Mouse (Mus musculus) adrenal gland, adult 18-20 months (tissue): Measurements from ENCODE around the gene C1qtnf5. TPM values are rescaled to one million over a fixed set of nuclear protein-coding genes. Genes with fewer than 3 reads are reported as not detected.

Experiments
- DNase-seq, 2 experiments: peaks; one replicate each; pipeline ENCODE4 v3.0.0; 2021 to 2022; ENCODE audit warnings: low spot score in 2 of 2
- total RNA-seq, 2 experiments: library from RNA; stranded (reverse); gene quantifications; 1 replicate in 1 of 2; 2 replicates in 1 of 2; pipeline ENCODE4 v1.2.3; 2021

C1qtnf5 gene
- total RNA-seq, 2 experiments from 2014 or later = 13.2 to 17.8 TPM

- peak; percentile 71 to 73 for DNase-seq
Observed at GRCm38 (mm10) chr9:44078955-44079756, 27.9 kb upstream of the C1qtnf5 start.

DNA sequence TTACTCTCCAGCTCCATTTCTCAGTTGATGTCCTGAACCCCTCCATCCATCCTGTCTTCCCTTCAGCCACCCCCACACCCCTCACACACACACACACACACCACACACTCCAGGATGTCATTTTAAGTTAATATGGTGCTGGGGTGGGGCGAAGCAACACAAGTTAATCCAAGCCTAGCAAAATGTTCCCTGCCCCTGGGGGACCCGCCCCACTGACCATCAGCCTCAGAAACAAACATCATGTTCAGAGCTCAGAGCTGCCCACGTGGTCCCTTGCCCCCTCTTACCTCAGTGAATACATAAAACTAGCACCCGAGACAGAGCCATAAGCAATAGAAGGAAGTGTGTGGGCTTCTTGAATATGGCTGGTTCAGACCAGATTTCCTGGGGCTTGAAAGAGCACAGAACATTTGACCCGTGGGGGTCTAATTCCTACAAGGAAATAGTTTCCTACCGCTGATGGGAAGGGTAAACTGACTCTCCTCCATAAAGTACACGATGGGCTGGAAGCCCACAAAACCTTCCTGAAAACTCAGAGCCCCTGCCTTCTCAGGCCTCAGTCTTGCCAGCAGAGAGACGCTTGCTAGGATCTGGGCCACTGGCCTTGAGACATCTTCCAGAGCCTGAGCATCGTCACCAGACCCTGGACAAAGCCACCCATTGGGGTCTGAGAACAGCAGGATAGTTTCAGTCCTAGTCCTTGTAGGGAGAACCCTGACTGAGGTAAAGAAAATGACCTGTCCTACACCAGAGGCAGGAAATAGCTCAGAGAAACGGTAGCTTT, 26.9 kb upstream of the C1qtnf5 start:
- DNase-seq = no peak

- peak in 1 of 2 experiments; percentile 28 for DNase-seq
Observed at GRCm38 (mm10) chr9:44080953-44081352, 26.1 kb upstream of the C1qtnf5 start.

- no peak for DNase-seq
Observed at GRCm38 (mm10) chr9:44081581-44081980, 25.5 kb upstream of the C1qtnf5 start.

- no peak for DNase-seq
Observed at GRCm38 (mm10) chr9:44082266-44082665, 24.8 kb upstream of the C1qtnf5 start.

DNA sequence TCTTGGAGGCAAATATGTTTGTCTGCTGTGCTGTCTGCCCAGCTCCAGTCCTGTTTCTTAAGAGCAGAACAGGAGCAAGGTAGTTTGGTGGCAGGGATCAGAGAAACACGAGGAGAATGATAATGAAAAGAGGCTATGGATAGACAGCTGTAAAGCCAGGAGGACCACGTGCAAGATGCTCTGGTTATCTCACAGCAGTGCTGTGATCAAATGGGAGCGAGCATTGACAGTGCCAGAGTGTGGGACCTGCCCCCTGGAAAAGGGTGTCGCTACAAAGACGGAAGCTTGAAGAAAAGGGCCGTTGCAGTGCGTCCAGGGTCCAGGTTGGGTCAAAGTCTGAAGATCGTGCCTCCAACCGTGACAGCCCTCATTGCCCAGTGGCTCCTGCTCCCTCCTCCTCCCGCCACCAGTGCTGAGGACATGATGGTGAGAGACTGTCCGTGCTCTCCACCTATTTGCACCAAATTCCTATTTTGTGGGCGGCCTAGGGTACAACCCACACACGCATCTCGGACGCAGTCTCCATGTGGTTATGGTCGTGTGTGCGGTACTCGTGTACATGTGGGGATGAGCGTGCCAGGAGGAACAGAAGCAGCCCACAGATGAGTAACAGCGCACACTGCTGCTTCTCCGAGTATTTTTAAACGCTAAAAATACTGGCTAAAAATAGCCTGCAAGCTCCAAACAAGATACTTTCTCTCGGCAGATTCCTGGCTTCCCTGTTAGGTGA, 23.5 kb upstream of the C1qtnf5 start:
- DNase-seq = peak in 1 of 2 experiments; percentile 22

DNA sequence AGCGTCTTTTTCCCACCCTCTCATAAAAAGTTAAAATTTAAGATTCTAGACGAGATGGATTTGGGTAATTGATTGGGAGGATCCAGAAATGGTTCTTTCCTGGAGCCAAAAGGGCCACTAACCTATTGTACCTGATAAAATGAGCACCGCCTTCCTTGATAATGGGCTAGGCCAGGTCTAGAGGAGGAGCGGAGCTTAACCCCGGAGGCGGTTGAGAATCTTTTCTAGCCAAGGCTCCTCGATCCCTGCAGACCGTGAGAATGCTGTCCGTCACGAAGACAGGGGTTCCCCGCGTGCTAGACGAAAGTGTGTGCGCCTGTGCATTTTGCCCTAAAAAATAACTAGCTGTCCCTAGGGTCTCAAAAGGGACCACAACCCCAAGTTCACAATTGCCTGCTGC, 22.8 kb upstream of the C1qtnf5 start:
- DNase-seq = no peak

DNA sequence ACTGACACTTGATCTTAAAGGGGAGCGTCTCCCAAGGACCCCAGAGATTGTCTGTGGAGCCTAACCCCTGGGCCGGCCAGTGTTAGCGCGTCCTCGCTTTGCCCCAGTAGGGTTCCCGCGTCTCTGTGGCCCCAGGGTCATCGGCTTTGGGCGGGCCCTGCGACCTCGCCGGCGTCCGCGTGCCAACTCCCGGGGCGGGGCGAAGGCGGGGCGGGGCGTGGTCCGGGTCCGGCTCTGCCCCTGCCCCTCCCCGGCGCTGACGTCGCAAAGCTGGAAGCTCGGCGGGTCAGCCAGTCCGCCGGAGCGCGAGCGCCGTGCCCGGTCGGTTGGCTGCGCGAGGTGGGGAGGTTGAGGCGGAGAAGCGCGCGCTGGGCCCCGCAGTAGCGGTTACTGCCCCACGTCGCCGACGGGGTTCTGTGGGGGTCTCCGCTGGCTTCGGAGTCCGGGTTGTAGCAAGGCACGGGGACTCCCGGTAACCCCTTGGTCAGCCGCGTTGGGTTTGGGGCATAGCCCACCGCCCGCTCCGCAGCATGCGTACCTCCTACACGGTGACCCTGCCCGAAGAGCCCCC, 22.3 kb upstream of the C1qtnf5 start:
- DNase-seq = peak; percentile 98

DNA sequence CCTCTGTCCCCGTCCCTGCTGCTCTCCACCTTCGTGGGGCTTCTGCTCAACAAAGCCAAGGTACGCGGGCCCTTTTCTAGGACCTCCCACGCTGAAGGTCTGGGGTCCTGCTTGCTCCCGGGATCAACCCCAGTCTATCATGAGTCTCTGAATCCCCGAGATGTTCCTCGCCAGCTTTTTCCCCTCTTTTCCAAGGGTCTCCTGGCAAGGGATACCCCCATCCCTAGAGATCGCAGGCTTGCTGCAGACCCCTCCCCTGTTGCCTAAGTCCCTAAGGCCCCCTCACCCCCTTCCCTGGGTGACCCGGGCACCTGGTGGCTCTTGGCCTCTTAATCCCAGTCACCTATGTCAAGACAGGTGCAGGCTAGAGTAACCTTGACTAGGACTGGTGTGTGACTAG, 21.8 kb upstream of the C1qtnf5 start:
- DNase-seq = peak in 1 of 2 experiments; percentile 23

GRCm38 (mm10) chr9:44085741-44086665, 21.0 kb upstream of the C1qtnf5 start:
- DNase-seq = peak in 1 of 2 experiments; percentile 38

DNA sequence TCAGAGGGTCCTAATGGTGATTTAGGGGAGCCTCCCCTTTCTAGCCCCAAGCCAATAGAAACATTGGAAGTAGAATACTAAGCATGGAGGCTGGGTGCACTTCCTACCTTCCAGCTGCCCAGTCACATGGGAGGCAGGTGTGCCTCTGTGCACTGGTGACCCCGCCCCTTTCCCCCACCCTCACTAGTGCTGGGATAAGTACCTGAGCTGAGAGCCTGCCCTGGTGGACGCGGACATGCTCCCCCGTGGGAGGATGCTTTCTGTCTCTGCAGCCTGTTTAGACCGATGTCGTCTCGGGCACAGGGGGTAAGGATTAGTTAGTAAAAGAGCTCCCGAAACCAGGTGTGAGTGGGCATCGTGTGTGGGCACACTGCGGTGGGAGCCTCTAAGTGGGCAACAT, 20.1 kb upstream of the C1qtnf5 start:
- peak in 1 of 2 experiments; percentile 23 for DNase-seq

- DNase-seq = peak in 1 of 2 experiments; percentile 27
Observed at GRCm38 (mm10) chr9:44087761-44088455, 19.1 kb upstream of the C1qtnf5 start.

- DNase-seq = peak in 1 of 2 experiments; percentile 18
Observed at GRCm38 (mm10) chr9:44088877-44089608, 18.0 kb upstream of the C1qtnf5 start.

- peak; percentile 61 to 74 for DNase-seq
Observed at GRCm38 (mm10) chr9:44093612-44094503, 13.2 kb upstream of the C1qtnf5 start.

DNA sequence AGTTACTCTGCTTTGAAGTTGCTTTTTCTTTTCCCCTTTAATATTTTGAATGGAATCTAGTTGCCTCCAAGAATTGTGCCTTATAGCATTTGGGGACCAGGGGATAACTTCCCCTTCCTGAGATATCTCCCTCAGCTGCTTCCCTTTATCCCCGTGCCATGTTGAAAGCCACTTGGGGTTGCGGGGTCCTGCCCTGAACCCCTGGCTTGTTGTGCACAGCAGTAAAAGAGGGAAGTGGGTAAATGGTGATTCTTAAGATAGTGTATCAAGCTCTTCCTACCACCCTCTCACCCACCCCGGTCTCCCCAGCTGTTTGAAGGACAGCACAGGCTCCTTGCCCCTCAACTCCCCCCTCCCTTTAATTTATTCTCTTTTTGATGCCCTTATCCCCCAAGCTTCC, 12.3 kb upstream of the C1qtnf5 start:
- no peak for DNase-seq

DNA sequence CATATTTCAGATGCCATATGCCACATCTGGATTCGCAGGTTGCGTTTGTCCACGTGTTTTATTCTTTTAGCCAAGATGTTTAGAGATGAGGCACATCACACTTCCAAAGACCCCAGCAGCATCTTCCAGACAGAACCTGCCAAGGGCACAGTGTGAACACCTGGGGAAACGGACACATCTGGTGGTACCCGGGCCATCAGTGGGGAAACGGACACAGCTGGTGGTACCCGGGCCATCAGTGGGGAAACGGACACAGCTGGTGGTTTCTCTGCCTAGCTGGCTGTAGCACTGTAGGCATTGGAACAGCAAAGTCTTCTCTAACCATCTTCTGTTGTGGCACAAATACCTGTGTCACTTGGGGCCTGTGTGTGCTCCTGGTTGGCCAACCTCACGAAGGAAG, 11.3 kb upstream of the C1qtnf5 start:
- DNase-seq = no peak

DNA sequence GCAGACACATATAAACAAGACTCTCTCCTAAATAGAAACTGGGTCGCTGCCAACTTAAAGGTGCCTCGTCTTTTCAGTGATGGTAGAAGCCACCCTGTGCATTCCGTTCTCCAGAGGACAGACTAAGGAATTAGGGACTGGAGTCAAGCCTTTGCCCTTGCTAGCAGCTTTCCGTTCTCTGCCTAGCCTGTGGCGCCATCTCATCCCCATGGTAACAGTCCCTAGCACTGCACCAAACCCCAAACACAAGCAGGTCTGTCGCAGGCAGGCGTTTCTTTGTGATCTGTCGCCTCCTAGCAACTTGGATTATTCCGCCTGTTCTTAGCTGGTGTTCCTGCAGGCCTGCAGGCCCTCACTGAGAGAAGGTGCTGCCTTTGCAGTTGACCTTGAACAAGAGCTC, 10.5 kb upstream of the C1qtnf5 start:
- no peak for DNase-seq

DNA sequence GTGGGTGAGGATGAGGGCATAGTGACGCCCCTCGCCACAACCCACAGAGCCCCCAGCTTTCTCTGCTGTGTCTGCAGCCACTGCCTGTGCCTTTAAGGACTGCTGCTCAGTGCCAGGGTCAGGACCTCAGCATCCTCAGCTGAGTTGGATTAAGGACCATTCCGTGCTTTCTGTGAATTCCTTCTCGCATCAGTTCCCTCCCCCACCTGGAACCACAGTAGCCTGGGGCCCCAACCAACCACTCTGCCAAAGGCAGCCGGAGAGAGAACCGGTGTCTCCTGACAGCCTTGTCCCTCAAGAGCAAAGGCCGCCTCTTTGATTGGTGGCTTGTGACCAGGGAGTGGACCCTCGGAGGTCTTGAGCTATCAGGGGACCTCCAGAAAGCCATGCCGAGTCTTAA, 5.6 kb upstream of the C1qtnf5 start, which contains the start of gene Mfrp:
TSS of gene Mfrp (plus strand) at position 240 of the 400 bp plus-strand sequence.
- no peak for DNase-seq
